Mouse (Mus musculus) kidney, postnatal 0 days (tissue): ENCODE results near the gene Ddx39b. TPM values are rescaled to one million over a fixed set of nuclear protein-coding genes. Genes with fewer than 3 reads are reported as not detected.

Experiments used
- ATAC-seq: fragments of 200-750 bp; cut with Nextera tagmentation; replicated peaks from 2 replicates; pipeline ENCODE4 v1.8.0; 2017; ENCODE audit warnings: low read depth, moderate number of reproducible peaks, moderate TSS enrichment, moderate library complexity; ENCODE audit not compliant: low FRiP score
- DNase-seq: peaks from one replicate; pipeline ENCODE4 v3.0.0-alpha.2; 2016; ENCODE audit warnings: low spot score
- H3K27ac ChIP-seq: fragments of 300-500 bp; sonication (generic); 2 replicates; pipeline ENCODE4 v1.5.1; 2014; ENCODE audit warnings: mild to moderate bottlenecking
- H3K27me3 ChIP-seq: fragments of 300-500 bp; sonication (generic); 2 replicates; pipeline ENCODE4 v1.6.1; 2014; ENCODE audit warnings: low read length, mixed read lengths; ENCODE audit not compliant: insufficient read depth
- H3K36me3 ChIP-seq: fragments of 300-500 bp; sonication (generic); 2 replicates; pipeline ENCODE4 v1.6.1; 2014; ENCODE audit warnings: low read length, mixed read lengths; ENCODE audit not compliant: insufficient read depth
- H3K4me1 ChIP-seq: fragments of 300-500 bp; sonication (generic); replicated peaks from 2 replicates; pipeline ENCODE4 v1.6.1; 2014; ENCODE audit warnings: antibody characterized with exemption, low read length, mixed read lengths; ENCODE audit not compliant: insufficient read depth
- H3K4me2 ChIP-seq: fragments of 300-500 bp; sonication (generic); 2 replicates; pipeline ENCODE4 v1.6.1; 2014; ENCODE audit warnings: mild to moderate bottlenecking, low read length, moderate library complexity, mixed read lengths
- H3K4me3 ChIP-seq: fragments of 300-500 bp; sonication (generic); replicated peaks from 2 replicates; pipeline ENCODE4 v1.5.1; 2014; ENCODE audit warnings: low read depth, low read length
- H3K9ac ChIP-seq: fragments of 300-500 bp; sonication (generic); 2 replicates; pipeline ENCODE4 v1.6.1; 2014; ENCODE audit warnings: low read depth, low read length
- H3K9me3 ChIP-seq: fragments of 300-500 bp; sonication (generic); replicated peaks from 2 replicates; pipeline ENCODE4 v1.6.1; 2016; ENCODE audit warnings: low read length, inconsistent platforms, mixed read lengths
- CTCF ChIP-seq: IDR thresholded peaks from 2 replicates; pipeline ENCODE4 v1.5.1; 2016; ENCODE audit warnings: antibody characterized with exemption, low read depth, mild to moderate bottlenecking, moderate library complexity
- WGBS: fragments of 180-500 bp; shearing (Covaris S2); extraction: QIAGEN DNeasy Blood & Tissue Kit; methylation state at CpG from one replicate; pipeline ENCODE4 v1.1.7; 2014; 5-methylcytosine and 5-hydroxymethylcytosine counted together
- polyA plus RNA-seq: library from polyadenylated mRNA; unstranded; fragments of >200 nt; fragmentation: Nextera tagmentation; extraction: Ambion mirVana; gene quantifications from 2 replicates; pipeline ENCODE4 v1.2.1, GENCODE M21; 2015

Gene Ddx39b
- polyA plus RNA-seq, 1 experiment from 2014 or later: 303 TPM

DNA sequence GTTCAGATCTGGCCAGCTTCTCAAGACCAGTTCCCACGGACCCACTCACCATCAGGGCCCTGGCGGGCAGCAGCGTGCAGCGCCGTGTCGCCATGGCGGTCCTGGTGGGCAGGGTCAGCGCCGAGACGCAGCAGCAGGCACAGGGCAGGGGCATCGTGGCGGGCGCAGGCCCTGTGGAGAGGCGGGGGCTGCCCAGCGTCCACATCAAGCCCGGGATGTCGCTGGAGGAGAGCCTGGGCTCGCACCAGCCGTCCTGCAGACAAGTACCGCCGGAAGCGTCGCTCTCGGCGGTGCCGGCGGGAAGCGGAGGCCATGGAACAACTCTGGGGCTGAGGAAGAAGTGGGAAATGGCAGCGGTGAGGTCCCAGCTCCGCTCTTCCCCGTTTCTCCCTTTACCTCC, 6.6 kb upstream of the Ddx39b start:
- no peaks in the 10 kb centered on the region for H3K9me3 ChIP-seq
- H3K4me1 ChIP-seq: peaks cover 20% of the 10 kb centered on the region
- DNase-seq: peak; percentile 65
- H3K27me3 ChIP-seq: no peaks in the 10 kb centered on the region
- H3K4me3 ChIP-seq: peak overlapping the region; percentile 56
- H3K27ac ChIP-seq: peak overlapping the region; percentile 94
- peak overlapping the region; percentile 85 for H3K9ac ChIP-seq
- peak overlapping the region; percentile 78 for H3K4me2 ChIP-seq
- peaks cover 7% of the 10 kb centered on the region; the same call in 1 of the 2 replicates for H3K36me3 ChIP-seq
- peak; percentile 8; the same call in 1 of the 2 replicates for ATAC-seq
- WGBS: 9% methylated on average over 31 of the region's 31 CpGs
- TF ChIP-seq CTCF: no peak

DNA sequence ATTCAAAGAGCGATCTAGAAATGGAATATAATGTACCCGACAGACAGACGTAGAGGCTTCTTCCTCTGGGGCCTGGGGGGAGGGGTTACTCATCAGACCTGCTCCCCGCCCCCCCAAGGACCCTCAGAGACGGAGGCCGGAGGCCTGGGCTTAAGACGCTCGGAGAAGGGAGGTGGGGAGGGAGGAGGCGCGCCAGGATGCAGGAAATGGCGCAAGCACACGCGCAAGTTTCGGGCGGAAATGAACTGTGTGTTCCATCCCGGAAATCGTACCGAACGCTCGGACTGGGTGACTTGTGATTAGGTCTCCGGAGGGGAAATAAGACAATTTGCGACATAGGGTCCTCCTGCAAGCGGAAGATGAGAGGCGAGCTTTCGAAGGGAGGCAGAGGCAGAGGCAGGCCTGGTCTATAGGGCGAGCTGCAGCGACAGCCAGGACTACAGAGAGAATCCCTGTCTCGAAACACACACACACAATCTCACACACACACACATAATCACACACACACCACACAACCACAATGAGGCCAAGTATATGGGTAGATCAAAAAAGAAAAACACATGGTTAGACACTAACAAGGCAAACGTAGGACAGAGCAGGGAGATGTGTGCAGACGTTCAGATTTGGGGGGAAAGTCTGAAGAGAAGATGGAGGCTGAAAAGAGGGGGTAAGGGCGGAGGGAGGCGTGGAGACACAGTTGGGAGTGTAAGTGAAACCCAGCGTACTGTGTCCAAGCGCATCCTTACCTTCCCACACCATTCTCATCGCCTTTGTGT, 5.7 kb upstream of the Ddx39b start, which contains the start of gene Nfkbil1:
Gene Nfkbil1, minus strand, starts transcription at position 179 of the 776 bp plus-strand sequence.
- TF ChIP-seq CTCF: no peak
- ATAC-seq (peak; percentile 77), DNase-seq (peak; percentile 99)
- Histone ChIP-seq H3K9me3 (no peaks in the 10 kb centered on the region), H3K9ac (peak within 1 kb of the TSS; percentile 85), H3K27me3 (no peaks in the 10 kb centered on the region), H3K36me3 (peaks cover 5% of the 10 kb centered on the region; the same call in 1 of the 2 replicates), H3K27ac (peak within 1 kb of the TSS; percentile 94), H3K4me1 (peaks cover 27% of the 10 kb centered on the region), H3K4me3 (peak within 1 kb of the TSS; percentile 56), H3K4me2 (peak within 1 kb of the TSS; percentile 78)
- WGBS: under 1% methylated on average over 35 of the region's 35 CpGs

DNA sequence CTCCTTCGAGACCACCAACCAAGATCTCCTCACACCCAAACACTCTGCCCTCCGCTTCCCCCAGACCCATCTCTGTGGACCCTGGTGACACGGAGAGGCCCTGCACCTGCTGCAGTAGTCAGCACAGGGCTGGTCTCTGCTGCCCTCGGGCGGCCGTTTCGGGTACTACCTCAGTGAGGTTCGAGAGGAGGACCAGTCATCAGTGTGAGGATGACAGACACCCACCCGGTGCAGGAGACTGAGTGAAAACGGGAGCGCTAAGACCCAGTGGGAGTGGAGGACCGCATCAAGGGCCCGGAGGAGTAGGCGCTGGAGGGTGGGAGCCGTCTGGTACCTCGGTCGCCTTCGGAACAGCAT, 5.2 kb upstream of the Ddx39b start:
- 1% methylated on average over 18 of the region's 18 CpGs for WGBS
- Histone ChIP-seq H3K4me1 (peaks cover 29% of the 10 kb centered on the region), H3K27ac (peak overlapping the region; percentile 94), H3K4me3 (peak overlapping the region; percentile 56), H3K9ac (peak overlapping the region; percentile 56), H3K9me3 (no peaks in the 10 kb centered on the region), H3K4me2 (peak overlapping the region; percentile 78), H3K36me3 (no peaks in the 10 kb centered on the region), H3K27me3 (no peaks in the 10 kb centered on the region)
- DNase-seq (peak; percentile 89), ATAC-seq (peak; percentile 57)
- peak; percentile 98 for TF ChIP-seq CTCF

DNA sequence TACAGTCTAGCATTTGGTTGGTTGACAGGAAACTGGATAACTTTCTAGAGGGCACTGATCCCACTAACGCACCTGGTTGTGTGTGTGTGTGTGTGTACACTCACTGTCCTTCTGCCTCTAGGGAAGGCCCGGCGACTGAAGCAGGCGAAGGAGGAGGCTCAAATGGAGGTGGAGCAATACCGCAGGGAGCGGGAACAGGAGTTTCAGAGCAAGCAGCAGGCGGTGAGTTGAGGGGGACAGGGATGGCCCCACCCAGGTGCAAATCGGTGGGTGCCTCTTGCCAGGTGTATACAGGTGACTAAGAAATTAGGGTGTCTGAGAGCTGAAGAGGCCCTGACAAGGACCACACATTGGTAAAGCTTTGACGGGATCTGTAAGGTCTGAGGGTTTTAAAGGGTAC, 4.5 kb upstream of the Ddx39b start:
- H3K9me3 ChIP-seq: no peaks in the 10 kb centered on the region
- H3K9ac ChIP-seq: no peak overlapping the region
- WGBS: 76% methylated on average over 9 of the region's 9 CpGs
- no peak overlapping the region for H3K4me2 ChIP-seq
- H3K27me3 ChIP-seq: no peaks in the 10 kb centered on the region
- no peak for ATAC-seq
- peaks cover 29% of the 10 kb centered on the region for H3K4me1 ChIP-seq
- H3K36me3 ChIP-seq: no peaks in the 10 kb centered on the region
- H3K4me3 ChIP-seq: no peak overlapping the region
- no peak for TF ChIP-seq CTCF
- no peak overlapping the region for H3K27ac ChIP-seq
- no peak for DNase-seq

DNA sequence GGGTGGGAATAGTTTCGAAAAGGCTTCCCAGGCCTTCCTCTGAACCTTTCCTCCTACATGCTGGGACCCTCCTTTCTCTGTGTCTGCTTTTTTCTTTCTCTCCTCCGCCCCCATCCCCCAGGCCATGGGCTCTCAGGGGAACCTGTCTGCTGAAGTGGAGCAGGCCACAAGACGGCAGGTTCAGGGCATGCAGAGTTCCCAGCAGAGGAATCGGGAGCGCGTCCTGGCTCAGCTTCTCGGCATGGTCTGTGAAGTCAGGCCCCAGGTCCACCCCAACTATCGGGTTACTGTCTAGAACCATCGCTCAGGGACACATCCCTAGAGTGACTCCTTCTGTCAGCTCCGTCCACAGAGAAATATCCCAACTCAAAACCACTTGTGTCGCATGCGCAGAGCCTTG, 4.0 kb upstream of the Ddx39b start:
- H3K4me3 ChIP-seq: no peak overlapping the region
- DNase-seq (no peak), ATAC-seq (no peak)
- no peak for TF ChIP-seq CTCF
- no peaks in the 10 kb centered on the region for H3K27me3 ChIP-seq
- H3K4me2 ChIP-seq: no peak overlapping the region
- H3K36me3 ChIP-seq: no peaks in the 10 kb centered on the region
- H3K9ac ChIP-seq: no peak overlapping the region
- WGBS: 74% methylated on average over 12 of the region's 12 CpGs
- H3K9me3 ChIP-seq: no peaks in the 10 kb centered on the region
- peaks cover 25% of the 10 kb centered on the region for H3K4me1 ChIP-seq
- no peak overlapping the region for H3K27ac ChIP-seq

DNA sequence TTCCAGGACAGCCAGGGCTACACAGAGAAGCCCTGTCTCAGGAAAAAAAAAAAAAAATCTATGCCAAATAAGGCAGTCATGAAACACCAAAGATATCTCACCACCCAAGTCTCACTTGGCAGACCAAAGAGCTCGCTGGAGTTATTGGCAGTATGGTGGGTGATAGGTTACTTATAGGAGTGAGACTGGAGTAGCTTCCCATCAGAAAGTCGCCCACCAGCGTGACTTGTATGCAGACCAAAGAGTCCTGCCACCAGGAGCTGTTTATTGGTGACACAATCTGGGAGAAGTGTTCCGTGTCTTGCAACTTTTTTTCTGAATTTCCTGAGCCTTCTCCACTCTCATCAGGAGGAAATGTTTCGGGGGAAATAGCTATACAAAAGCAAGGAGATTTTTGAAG, 1.8 kb upstream of the Ddx39b start:
- Histone ChIP-seq H3K4me2 (no peak overlapping the region), H3K9ac (no peak overlapping the region)

More for the DNA sequence above, 1.8 kb upstream of the Ddx39b start:
- no peak overlapping the region for H3K27ac ChIP-seq
- WGBS: 73% methylated on average over 5 of the region's 5 CpGs
- no peaks in the 10 kb centered on the region for H3K27me3 ChIP-seq
- H3K4me3 ChIP-seq: no peak overlapping the region
- peaks cover 21% of the 10 kb centered on the region for H3K4me1 ChIP-seq
- no peaks in the 10 kb centered on the region for H3K9me3 ChIP-seq
- TF ChIP-seq CTCF: no peak
- no peak for DNase-seq
- no peak for ATAC-seq
- H3K36me3 ChIP-seq: peaks cover 9% of the 10 kb centered on the region
